Mouse (Mus musculus): ENCODE measurements around the gene Zcchc10. TPM values are rescaled to one million over a fixed set of nuclear protein-coding genes. Genes with fewer than 3 reads are reported as not detected.
A peak's percentile ranks its signal among the peaks of the same experiment; 100 is the strongest.
"Not testable (repeated sequence)": the region's sequence is repeated elsewhere in the genome, so short reads cannot be mapped to it uniquely, and the experiment has no call there.

Zcchc10 gene
- total RNA-seq, 2 experiments from 2014 or later, result 10.4 TPM

GRCm38 (mm10) chr11:53301167-53301515 is 23.3 kb upstream of the Zcchc10 start:
- peak overlapping the region; percentile 77 for H3K4me3 ChIP-seq
- DNase-seq (ENCODE audit: extremely low spot score in 1 of 2, low spot score in 2 of 2), result no peak
- H3K27ac ChIP-seq, result peak overlapping the region; percentile 97
- intact Hi-C loops (cut with DNase I), result loop anchor here (2.0 kb wide), 1 partner anchor 130 kb away; the partner anchor contains the start of genes Gdf9 and Uqcrq
- TF ChIP-seq CTCF (IDR thresholded peaks at IDR 0.05), result no peak

DNA sequence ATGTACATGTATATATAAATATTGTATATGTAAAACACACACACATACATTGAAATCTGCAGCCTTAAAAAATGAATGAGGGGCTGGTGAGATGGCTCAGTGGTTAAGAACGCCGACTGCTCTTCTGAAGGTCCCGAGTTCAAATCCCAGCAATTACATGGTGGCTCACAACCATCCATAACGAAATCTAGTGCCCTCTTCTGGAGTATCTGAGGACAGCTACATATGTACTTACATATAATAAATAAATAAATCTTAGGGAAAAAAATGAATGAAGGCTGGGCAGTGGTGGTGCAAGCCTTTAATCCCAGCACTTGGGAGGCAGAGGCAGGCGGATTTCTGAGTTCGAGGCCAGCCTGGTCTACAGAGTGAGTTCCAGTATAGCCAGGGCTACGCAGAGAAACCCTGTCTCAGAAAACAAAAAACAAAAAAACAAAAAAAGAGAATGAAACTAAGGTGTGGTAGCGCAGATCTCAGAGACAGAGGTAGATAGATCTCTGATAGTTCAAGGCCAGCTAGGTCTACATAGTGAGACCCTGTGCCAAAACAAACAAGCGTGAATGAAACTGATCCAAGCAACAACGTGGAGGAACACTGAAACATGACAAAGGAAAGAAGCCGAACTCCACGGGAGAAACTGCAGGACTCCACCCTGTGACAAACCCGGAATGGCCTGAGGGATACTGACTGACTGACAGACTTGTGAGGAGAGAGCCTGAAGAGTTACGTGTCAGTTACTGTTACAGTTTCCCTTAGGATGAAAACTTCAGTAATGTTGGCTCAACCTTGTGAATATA is 20.2 kb upstream of the Zcchc10 start:
- no peak for TF ChIP-seq CTCF (IDR thresholded peaks at IDR 0.05)
- intact Hi-C loops (cut with DNase I), result no loop called here
- H3K27ac ChIP-seq, result no peak overlapping the region
- no peak overlapping the region for H3K4me3 ChIP-seq
- no peak for DNase-seq (ENCODE audit: extremely low spot score in 1 of 2, low spot score in 2 of 2)

GRCm38 (mm10) chr11:53306965-53307364 is 17.5 kb upstream of the Zcchc10 start:
- intact Hi-C loops (cut with DNase I), result no loop called here
- DNase-seq (ENCODE audit: extremely low spot score in 1 of 2, low spot score in 2 of 2), result no peak
- Histone ChIP-seq H3K27ac (no peak overlapping the region), H3K4me3 (no peak overlapping the region)
- no peak for TF ChIP-seq CTCF (IDR thresholded peaks at IDR 0.05)

DNA sequence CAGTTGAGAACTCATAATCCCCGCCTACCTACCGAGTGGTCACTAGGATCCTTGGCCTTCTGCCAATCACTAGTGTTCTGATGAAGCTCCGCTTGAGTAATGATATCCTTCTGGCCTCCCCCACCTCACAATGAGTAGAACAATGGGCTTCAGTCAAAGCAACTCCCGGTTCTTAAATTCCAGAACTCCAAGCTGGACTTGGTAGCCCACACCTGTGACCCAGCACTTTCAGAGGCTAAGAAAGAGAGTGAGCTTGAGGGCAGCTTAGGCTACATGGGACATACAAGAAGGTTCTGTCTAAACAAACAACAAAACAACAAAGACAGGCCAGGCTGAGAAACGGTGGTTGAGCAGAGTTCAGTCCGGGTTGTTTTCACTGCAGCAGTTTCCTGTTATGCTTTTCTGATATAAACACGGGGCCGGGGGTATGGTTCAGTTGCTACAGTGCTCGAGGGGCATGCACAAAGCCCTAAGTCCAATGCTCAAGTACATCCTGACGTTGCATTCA is 16.9 kb upstream of the Zcchc10 start:
- no peak overlapping the region for H3K27ac ChIP-seq
- intact Hi-C loops (cut with DNase I), result no loop called here

GRCm38 (mm10) chr11:53308251-53308864 is 16.1 kb upstream of the Zcchc10 start:
- no peak overlapping the region; the same call in 1 of the 2 replicates for H3K27ac ChIP-seq
- DNase-seq (ENCODE audit: extremely low spot score in 1 of 2, low spot score in 2 of 2), result no peak
- intact Hi-C loops (cut with DNase I), result no loop called here
- TF ChIP-seq CTCF (IDR thresholded peaks at IDR 0.05), result no peak
- H3K4me3 ChIP-seq, result no peak overlapping the region

More for the DNA sequence above, 16.9 kb upstream of the Zcchc10 start:
- TF ChIP-seq CTCF (IDR thresholded peaks at IDR 0.05), result no peak
- no peak overlapping the region for H3K4me3 ChIP-seq
- DNase-seq (ENCODE audit: extremely low spot score in 1 of 2, low spot score in 2 of 2), result no peak

- TF ChIP-seq CTCF (IDR thresholded peaks at IDR 0.05), result no peak
- no peak for DNase-seq (ENCODE audit: extremely low spot score in 1 of 2, low spot score in 2 of 2)
- peak overlapping the region; percentile 55; the same call in 1 of the 2 replicates for H3K27ac ChIP-seq
- H3K4me3 ChIP-seq, result no peak overlapping the region
- intact Hi-C loops (cut with DNase I), result no loop called here
Measured at GRCm38 (mm10) chr11:53308884-53309310, 15.6 kb upstream of the Zcchc10 start.

- intact Hi-C loops (cut with DNase I), result no loop called here
- TF ChIP-seq CTCF (IDR thresholded peaks at IDR 0.05), result no peak
Measured at GRCm38 (mm10) chr11:53311385-53311784, 13.1 kb upstream of the Zcchc10 start.

GRCm38 (mm10) chr11:53312823-53313222 is 11.7 kb upstream of the Zcchc10 start:
- H3K27ac ChIP-seq; intact Hi-C loops (cut with DNase I); DNase-seq (ENCODE audit: extremely low spot score in 1 of 2, low spot score in 2 of 2); H3K4me3 ChIP-seq: not testable (repeated sequence)

More at GRCm38 (mm10) chr11:53311385-53311784, 13.1 kb upstream of the Zcchc10 start:
- H3K27ac ChIP-seq, result no peak overlapping the region
- H3K4me3 ChIP-seq, result no peak overlapping the region
- DNase-seq (ENCODE audit: extremely low spot score in 1 of 2, low spot score in 2 of 2), result no peak

GRCm38 (mm10) chr11:53314770-53315173 is 9.7 kb upstream of the Zcchc10 start:
- Histone ChIP-seq H3K4me3 (no peak overlapping the region), H3K27ac (no peak overlapping the region)
- DNase-seq (ENCODE audit: extremely low spot score in 1 of 2, low spot score in 2 of 2), result no peak
- intact Hi-C loops (cut with DNase I), result no loop called here
- no peak for TF ChIP-seq CTCF (IDR thresholded peaks at IDR 0.05)

- intact Hi-C loops (cut with DNase I), result no loop called here
- no peak for DNase-seq (ENCODE audit: extremely low spot score in 1 of 2, low spot score in 2 of 2)
- no peak overlapping the region for H3K4me3 ChIP-seq
- no peak overlapping the region for H3K27ac ChIP-seq
- no peak for TF ChIP-seq CTCF (IDR thresholded peaks at IDR 0.05)
Measured at GRCm38 (mm10) chr11:53316996-53317395, 7.5 kb upstream of the Zcchc10 start.

DNA sequence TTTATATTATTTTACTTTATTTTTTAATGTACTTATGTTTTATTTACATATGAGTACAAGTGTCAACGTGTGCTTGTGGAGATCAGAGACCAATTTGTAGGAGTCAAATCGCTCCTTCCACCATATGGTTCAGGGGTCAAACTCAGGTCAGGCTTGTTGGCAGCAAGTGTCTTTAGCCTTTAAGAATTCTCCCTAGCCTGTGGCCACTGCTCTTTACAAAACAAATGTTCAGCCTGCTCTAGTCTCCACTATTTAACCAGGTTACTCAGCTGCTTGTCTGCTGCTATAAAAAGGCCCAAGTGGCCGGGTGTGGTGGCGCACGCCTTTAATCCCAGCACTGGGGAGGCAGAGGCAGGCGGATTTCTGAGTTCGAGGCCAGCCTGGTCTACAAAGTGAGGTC is 6.4 kb upstream of the Zcchc10 start:
- Histone ChIP-seq H3K27ac (no peak overlapping the region), H3K4me3 (no peak overlapping the region)
- no peak for DNase-seq (ENCODE audit: extremely low spot score in 1 of 2, low spot score in 2 of 2)
- TF ChIP-seq CTCF (IDR thresholded peaks at IDR 0.05), result no peak
- intact Hi-C loops (cut with DNase I), result no loop called here

- intact Hi-C loops (cut with DNase I); H3K4me3 ChIP-seq; DNase-seq (ENCODE audit: extremely low spot score in 1 of 2, low spot score in 2 of 2); H3K27ac ChIP-seq: not testable (repeated sequence)
Measured at GRCm38 (mm10) chr11:53318568-53318967, 5.9 kb upstream of the Zcchc10 start.

DNA sequence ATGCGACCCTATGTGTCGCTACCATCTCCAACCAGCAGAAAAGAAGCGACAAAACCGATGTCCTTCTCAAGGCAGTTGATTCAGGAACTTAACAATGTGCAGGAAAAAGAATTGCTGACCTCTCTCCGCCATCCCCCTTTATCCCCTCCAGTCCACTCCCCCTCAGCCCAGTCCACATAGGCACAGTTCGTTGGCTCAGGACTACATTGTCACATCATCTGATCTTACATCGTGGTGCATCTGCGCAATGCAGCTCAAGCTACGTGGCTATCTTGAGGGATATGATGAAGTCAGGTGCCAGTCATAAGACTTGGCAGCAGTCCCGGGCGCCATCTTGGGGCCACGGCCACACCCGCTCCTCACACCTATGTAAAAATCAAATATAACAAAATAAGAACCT is 4.6 kb upstream of the Zcchc10 start:
- DNase-seq (ENCODE audit: extremely low spot score in 1 of 2, low spot score in 2 of 2); intact Hi-C loops (cut with DNase I); H3K27ac ChIP-seq; H3K4me3 ChIP-seq: not testable (repeated sequence)

Data from left cerebral cortex, adult 2 months (tissue).